Mouse (Mus musculus) adrenal gland, adult 8-10 months (tissue): ENCODE data around the gene R3hdm1. TPM values are rescaled to one million over a fixed set of nuclear protein-coding genes. Genes with fewer than 3 reads are reported as not detected.
A peak's percentile ranks its signal among the peaks of the same experiment; 100 is the strongest.
"Not testable (repeated sequence)": the region's sequence is repeated elsewhere in the genome, so short reads cannot be mapped to it uniquely, and the experiment has no call there.

Experiments
- DNase-seq: peaks from one replicate; pipeline ENCODE4 v3.0.0; 2022
- total RNA-seq, 4 experiments: library from RNA; stranded (reverse); gene quantifications; 2 replicates each; pipeline ENCODE4 v1.2.4; 2022

R3hdm1 gene
- total RNA-seq, 4 experiments from 2014 or later, result 65.5 to 109 (median 82.9) TPM

GRCm38 (mm10) chr1:128141039-128141438 lies 37.9 kb downstream of the R3hdm1 start:
- no peak for DNase-seq

- no peak for DNase-seq
Observed at GRCm38 (mm10) chr1:128141737-128142136, 38.6 kb downstream of the R3hdm1 start.

- DNase-seq, result no peak
Observed at GRCm38 (mm10) chr1:128166956-128167355, 63.9 kb downstream of the R3hdm1 start.

- no peak for DNase-seq
Observed at GRCm38 (mm10) chr1:128170104-128170503, 67.0 kb downstream of the R3hdm1 start.

GRCm38 (mm10) chr1:128191426-128191825 lies 88.3 kb downstream of the R3hdm1 start:
- no peak for DNase-seq

GRCm38 (mm10) chr1:128192369-128192768 lies 89.3 kb downstream of the R3hdm1 start:
- no peak for DNase-seq

GRCm38 (mm10) chr1:128194011-128194410 lies 90.9 kb downstream of the R3hdm1 start:
- DNase-seq, result no peak

GRCm38 (mm10) chr1:128197353-128197752 lies 94.3 kb downstream of the R3hdm1 start:
- DNase-seq, result no peak

- DNase-seq, result no peak
Observed at GRCm38 (mm10) chr1:128213261-128213660, 110.2 kb downstream of the R3hdm1 start.

GRCm38 (mm10) chr1:128221886-128222285 lies 118.8 kb downstream of the R3hdm1 start:
- DNase-seq, result no peak

- no peak for DNase-seq
Observed at GRCm38 (mm10) chr1:128223304-128223703, 120.2 kb downstream of the R3hdm1 start.

GRCm38 (mm10) chr1:128235181-128235580 lies 132.1 kb downstream of the R3hdm1 start:
- DNase-seq, result no peak

- DNase-seq, result no peak
Observed at GRCm38 (mm10) chr1:128243627-128243995, 140.5 kb downstream of the R3hdm1 start, which contains the start of gene Ubxn4. Gene Ubxn4, plus strand, starts transcription at chr1:128243964.

- DNase-seq, result peak; percentile 97
Observed at GRCm38 (mm10) chr1:128243996-128244726, 141.1 kb downstream of the R3hdm1 start.

GRCm38 (mm10) chr1:128244727-128245355 lies 141.7 kb downstream of the R3hdm1 start:
- DNase-seq, result no peak

GRCm38 (mm10) chr1:128267061-128267460 lies 164.0 kb downstream of the R3hdm1 start:
- DNase-seq, result not testable (repeated sequence)

- DNase-seq, result no peak
Observed at GRCm38 (mm10) chr1:128270731-128271130, 167.6 kb downstream of the R3hdm1 start.

GRCm38 (mm10) chr1:128275908-128276307 lies 172.8 kb downstream of the R3hdm1 start:
- DNase-seq, result no peak

- no peak for DNase-seq
Observed at GRCm38 (mm10) chr1:128278563-128278962, 175.5 kb downstream of the R3hdm1 start.

GRCm38 (mm10) chr1:128281753-128282152 lies 178.7 kb downstream of the R3hdm1 start:
- DNase-seq, result no peak

- no peak for DNase-seq
Observed at GRCm38 (mm10) chr1:128282924-128283323, 179.8 kb downstream of the R3hdm1 start.

GRCm38 (mm10) chr1:128284157-128284690 lies 181.1 kb downstream of the R3hdm1 start:
- no peak for DNase-seq

- DNase-seq, result no peak
Observed at GRCm38 (mm10) chr1:128285136-128285535, 182.0 kb downstream of the R3hdm1 start.
